Mouse (Mus musculus) left cerebral cortex, adult 9 months (tissue): ENCODE measurements around the gene Arsb.

Experiments used
- DNase-seq, 2 experiments: peaks; one replicate each; pipeline ENCODE4 v3.0.0; 2022; ENCODE audit warnings: low spot score in 2 of 2

Gene Arsb

DNA sequence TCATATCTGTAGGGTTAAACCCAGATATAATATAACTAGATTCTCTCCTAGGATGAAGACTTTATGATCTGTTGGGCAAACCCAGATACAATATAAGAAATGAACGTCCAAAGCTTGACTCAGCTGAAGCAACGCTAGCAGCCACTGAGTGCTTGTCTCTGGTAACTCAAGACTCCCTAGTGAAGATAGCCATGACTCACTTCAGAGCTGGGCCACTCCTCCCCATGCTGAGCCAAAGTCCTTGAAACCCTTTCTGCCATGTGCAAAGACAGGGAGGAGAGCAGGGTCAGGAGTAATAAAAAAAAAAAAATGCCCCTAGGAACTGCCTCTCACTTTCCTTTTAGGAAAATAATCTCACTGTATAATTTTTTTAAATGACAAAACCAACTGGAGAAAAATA, 68.7 kb downstream of the Arsb start:
- no peak for DNase-seq

DNA sequence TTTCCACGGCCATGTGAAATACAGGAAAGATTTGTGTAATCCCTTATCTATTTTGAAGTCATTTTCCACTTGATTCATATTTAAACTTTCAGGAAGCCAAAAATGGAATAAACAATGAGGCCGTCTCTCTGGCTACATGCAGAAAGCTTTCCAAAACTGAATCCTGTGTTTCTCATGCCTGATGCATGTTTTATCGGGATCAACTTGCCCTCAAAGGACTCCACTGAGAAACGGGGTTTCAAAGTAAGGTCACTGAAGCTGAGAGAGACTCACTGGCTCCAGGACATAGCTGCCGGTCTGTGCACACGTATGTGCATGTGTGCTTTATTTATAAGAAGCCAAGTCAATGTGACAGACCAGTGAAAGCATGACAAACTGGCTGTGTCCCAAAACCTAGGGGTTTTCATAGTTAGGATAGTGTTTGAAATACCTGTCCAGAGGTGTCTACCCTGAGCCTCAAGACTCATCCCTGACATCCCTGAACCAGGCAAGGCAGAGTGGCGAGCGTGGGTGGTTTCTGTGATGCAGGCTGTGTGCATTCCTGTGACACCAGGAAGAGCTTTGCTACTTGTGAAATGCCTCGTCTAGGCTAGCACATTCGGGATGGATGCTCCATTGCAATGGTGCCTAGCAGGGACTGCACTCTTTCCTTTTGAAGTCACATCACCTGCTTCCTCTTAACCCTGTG, 75.5 kb downstream of the Arsb start:
- DNase-seq: no peak

GRCm38 (mm10) chr13:93847614-93848013, 76.2 kb downstream of the Arsb start:
- DNase-seq: no peak

DNA sequence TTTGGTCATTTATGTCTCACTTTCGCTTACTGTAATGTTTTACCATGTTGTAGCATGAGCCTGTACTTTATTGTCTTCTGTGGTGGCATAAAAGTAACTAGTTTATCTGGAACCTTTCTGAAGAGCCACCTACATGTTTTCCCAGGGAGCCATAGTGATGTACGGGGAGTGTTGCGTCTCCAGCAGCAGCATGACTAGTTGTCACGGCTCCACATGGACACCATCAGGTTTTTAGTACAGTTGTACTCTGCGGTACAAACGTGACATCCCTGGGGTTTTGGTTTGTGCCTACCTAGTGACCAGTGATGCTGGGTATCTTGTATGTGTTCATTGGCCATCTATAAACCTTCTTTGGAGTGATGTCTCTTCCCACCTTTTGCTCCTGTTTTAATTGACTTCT, 77.2 kb downstream of the Arsb start:
- no peak for DNase-seq

DNA sequence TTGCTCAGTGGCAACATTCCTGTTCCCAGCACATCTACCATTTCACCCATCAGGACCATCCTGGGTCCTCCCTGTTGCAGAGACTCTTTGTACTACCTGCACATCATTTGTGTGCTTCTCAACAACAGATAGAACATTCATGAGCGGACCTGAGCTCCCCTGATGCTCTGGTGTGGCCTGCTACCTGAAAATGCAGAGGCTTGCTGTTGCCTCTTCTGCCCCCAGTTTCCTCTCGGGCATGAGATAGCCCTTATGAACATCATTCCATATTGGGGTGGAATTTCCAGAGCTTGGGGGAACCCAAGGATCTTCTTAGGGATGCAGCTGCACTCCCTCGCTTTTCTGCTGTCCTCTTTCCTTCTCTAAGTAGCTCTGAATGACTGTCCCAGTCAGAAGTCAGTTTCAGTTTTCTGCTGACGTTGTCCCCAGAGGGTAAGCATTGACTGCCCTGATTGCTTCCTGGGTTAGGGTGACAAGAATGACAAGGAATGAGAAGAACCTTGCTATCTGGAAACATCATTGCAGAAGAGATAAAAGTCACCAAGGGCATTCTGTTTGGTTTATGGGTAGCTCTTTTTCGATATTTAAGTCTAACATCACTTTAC, 78.4 kb downstream of the Arsb start:
- no peak for DNase-seq

DNA sequence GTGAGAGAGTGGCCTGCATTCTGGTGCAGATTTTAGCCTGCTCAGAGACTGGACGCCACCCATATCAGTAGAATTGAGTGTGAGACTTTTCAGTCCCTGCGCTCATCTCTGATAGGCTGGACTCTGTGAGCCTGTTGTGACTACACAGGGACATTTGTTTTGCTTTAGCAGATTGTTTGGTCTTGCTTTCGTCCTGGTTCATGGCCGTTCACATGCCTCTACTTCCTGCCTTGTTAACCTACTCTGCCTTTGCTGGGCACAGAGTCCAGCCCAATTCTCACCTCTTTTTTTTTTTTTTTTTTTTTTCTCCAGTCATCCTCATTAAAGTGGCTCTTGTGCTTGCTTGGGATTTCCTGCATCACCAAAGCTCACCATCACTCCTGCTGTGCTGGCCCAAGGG, 79.2 kb downstream of the Arsb start:
- DNase-seq: no peak

- no peak for DNase-seq
Measured at GRCm38 (mm10) chr13:93852419-93853138, 81.1 kb downstream of the Arsb start.

- no peak for DNase-seq
Measured at GRCm38 (mm10) chr13:93853767-93854166, 82.3 kb downstream of the Arsb start.

- DNase-seq: no peak
Measured at GRCm38 (mm10) chr13:93854325-93854724, 82.9 kb downstream of the Arsb start.

DNA sequence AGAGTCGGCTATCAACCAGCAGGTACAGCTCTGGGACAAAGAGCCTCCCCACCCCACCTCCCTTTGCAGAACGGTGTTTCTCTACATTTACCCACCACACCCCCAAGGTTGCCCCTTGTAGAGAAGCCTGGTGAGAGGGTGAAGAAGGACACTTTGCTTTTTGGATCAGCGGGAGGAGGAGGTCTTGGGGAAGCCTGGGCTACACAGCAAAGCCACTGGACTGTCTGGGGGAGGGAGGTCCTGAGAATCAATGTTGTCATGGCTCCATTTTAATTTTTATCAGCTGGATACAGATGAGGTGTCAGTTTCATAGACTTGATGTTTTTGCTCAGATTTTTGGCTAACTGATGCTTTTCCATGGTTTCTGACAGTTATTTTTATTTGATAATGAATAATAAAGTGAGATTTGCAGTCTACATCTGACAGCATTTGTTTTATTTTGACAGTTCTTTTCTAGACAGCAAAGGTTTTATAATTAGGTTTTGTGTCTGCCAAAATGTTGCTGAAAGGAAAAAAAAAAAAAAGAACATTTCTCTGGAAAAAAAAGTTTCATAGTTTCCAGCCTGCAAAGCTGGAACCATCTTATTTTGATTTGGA, 83.6 kb downstream of the Arsb start:
- no peak for DNase-seq

- no peak for DNase-seq
Measured at GRCm38 (mm10) chr13:93855701-93856183, 84.3 kb downstream of the Arsb start.

GRCm38 (mm10) chr13:93861211-93861610, 89.8 kb downstream of the Arsb start:
- DNase-seq: no peak

- DNase-seq: no peak
Measured at GRCm38 (mm10) chr13:93864066-93864740, 92.8 kb downstream of the Arsb start.

DNA sequence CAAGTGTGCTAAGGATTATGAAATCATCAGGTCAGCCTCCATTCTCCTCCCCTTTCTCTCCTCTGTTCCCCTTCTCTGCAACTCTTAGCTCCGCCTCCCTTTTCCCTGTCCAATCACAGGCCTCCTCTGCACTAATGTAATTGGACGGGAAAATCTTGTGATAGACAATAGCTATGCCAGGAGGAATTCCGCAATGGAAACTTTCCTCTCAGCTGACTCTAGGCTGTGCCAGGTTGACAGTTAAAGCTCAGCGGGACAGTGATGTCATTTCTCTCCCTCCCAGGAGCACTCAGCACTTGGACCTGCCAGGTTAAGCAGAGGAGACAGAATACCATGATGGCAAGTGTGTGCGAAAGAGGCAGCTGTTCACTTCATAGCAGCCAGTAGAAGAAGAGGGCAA, 95.2 kb downstream of the Arsb start:
- DNase-seq: no peak

GRCm38 (mm10) chr13:93871681-93872080, 100.3 kb downstream of the Arsb start:
- DNase-seq: peak in 1 of 2 experiments; percentile 28

GRCm38 (mm10) chr13:93872591-93872990, 101.2 kb downstream of the Arsb start:
- DNase-seq: no peak

DNA sequence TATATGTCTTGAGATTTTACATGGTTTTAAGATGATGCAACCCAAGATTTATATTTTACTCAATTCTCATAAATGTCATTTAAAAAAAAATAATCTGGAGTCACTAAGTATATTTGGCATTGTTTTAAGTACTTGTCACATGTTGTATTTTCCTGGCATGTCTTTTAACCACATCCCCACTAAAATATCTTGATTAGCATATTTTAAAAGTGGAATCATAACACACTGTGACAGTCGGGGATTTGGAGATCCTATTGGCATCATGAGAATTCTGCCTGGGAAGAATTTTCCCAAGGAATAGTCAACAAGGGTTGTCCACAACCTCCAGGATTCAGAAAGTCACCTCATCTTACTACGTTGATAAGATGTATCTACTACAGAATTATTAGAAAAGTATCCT, 106.5 kb downstream of the Arsb start:
- no peak for DNase-seq

DNA sequence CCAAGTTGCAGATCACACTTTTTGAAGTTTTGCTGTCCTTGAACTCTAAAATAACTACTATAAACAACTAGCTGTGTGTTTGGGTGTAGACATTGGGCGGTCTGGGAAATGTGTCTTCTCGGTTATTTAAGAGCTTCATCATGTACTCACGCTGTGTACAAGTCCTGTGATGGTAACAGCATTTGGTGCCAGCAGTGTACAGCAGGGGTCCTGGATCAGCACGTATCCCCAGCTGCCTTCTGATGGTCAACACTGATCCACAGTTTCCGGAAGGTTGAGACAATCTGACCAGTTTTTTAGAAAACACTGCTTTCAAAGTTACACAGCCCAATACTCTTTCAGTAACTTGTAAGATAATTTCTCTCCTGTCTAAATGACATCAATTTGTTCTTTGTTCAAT, 108.0 kb downstream of the Arsb start:
- no peak for DNase-seq

DNA sequence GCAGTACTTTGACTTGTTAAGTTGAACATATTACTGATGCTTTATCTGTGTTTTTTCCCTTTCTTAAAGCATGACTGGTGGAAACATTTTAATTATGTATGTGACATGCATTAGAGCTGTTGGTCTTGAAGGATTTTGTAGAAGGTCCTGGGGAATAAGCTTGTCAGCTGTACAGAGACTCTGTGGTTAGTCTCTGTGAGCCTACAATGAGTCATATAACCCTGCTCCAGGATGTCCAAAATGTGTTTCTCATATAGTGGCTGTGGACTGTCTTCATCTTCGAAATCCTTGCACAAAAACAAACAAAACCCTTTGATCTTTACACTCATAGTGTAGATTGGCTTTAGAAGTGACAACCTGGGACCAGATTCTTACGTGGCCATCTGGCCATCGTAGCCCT, 110.7 kb downstream of the Arsb start:
- no peak for DNase-seq

DNA sequence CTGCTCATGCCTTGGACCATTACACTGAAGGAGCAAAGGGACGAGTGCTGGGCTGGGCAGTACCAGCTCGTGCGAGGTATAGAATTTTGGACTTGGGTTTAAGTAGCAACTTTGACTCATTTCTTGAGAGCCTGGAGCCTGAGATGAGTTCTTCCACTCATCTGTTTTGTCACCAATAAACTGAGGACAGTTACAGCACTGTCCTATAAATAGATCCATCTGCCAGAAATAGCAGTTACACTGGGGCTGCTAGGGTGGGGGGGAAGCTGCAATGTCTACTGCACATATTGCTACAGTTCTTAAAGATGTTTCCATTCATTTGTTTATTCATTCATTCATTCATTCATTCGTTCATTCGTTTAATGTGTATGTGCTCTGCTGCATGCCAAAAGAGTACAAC, 115.6 kb downstream of the Arsb start:
- no peak for DNase-seq

GRCm38 (mm10) chr13:93888196-93888595, 116.8 kb downstream of the Arsb start:
- no peak for DNase-seq

DNA sequence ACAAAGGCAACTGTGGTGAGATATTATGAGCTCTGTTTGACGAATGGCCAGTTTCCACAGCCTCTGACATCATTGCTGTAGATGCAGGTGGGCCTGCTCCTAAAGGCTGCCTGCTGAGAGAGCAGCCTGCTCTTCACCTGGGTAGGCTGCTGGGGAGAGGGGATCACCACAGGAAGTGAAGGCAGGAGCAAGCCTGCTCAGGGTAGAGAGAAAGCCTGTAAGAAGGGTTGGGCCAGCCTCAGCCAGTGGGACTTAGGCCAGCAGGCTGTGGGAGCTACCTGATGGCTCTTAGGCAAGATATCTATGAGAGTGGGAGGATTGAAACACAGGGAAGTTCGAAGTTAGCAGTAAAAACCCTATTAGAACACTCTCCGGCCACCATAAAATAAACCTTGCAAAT, 117.5 kb downstream of the Arsb start:
- DNase-seq: no peak
